Mouse (Mus musculus) C2C12 (cell line): ENCODE measurements around the gene Pipox.

ENCODE experiments used
- CTCF ChIP-seq: IDR thresholded peaks from one replicate; pipeline ENCODE4 v1.5.1; 2011; ENCODE audit not compliant: control insufficient read depth, insufficient read depth, insufficient read length
- MYOD1 ChIP-seq: IDR thresholded peaks from one replicate; pipeline ENCODE4 v1.6.1; 2011; ENCODE audit warnings: low read depth; ENCODE audit not compliant: control insufficient read depth, insufficient read length

GRCm38 (mm10) chr11:77932576-77932975 is 38.7 kb upstream of the Pipox start:
- TF ChIP-seq MYOD1 (no peak), CTCF (no peak)
